Mouse (Mus musculus) cerebellum, postnatal 25 days (tissue): ENCODE results near the gene St8sia1.
A peak's percentile ranks its signal among the peaks of the same experiment; 100 is the strongest.

Experiments used
- DNase-seq, 2 experiments: peaks; one replicate each; pipeline ENCODE4 v3.0.0; 2021; ENCODE audit warnings: mixed read lengths in 2 of 2

St8sia1 gene

DNA sequence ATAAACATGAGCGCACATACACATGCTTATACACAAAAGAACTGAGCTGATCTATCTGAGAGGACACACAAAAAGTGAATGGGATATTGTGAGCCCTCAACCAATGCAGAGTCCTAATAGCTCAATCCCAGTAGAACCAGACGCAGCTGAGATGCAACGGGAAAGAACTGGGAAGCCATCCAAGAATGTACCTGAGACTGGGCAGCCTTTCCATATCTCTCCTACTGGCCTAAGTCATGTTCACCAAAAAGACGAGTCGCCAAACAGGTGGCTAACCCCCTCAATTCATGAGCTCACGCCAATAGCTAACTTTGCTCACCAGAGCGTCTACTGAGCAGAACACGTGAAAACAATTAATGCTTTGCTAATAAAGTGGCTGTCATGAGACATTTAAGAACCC is 20.8 kb downstream of the St8sia1 start:
- DNase-seq: peak; percentile 45 to 58

DNA sequence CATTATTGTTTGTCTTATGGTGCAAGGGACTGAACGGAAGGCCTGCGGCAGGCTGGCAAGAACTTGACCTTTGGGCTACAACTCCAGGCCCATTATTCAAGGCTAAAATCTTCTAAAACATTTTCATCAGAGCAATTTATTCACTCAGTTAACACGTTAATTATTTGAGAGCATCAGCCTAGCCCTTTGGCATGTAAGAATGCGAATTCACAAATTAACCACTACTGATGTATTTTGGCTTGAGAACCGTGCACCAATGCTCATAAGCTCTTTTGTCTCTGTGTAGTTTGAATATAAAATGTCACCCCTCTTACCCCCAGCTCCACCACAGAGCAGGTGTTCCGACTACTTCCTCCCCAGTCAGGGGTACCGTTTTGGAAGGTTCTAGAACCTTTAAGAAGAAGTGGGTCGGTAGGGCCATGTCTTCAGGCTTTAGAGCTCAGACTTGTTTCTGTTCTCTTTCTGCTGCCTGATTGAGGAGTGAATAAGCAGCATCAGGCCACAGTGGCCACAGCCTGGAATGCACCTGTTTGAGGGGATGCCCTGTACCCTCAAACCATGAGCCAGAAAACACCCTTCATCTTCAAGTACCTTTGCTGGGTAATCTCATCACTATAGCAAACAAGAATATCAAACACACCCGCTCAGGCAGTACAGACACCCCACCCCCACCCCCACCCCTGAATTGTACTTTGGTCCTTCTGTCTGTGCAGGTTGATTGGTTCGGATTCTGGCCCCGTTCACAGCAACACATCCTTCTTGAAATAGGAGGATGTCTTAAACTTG is 22.5 kb downstream of the St8sia1 start:
- DNase-seq: no peak

DNA sequence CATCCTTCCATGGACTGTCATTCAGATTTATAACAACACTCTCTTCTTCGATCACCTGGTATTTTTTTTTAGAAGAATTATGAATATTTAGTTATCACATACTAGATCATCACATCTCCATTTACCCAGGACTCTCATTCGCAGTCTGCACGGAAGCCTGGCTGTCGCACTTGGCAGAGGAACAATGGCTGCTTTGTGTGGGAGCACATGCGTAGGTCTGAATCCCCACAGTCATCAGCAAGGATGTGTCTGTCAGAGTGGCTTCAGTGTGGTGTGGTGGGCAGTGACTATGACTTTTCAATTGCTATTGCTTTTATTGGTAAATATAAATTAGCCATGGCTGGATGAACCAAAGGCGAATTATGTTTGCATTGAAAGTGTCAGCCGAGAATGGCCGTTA is 23.2 kb downstream of the St8sia1 start:
- DNase-seq: peak in 1 of 2 experiments; percentile 46

DNA sequence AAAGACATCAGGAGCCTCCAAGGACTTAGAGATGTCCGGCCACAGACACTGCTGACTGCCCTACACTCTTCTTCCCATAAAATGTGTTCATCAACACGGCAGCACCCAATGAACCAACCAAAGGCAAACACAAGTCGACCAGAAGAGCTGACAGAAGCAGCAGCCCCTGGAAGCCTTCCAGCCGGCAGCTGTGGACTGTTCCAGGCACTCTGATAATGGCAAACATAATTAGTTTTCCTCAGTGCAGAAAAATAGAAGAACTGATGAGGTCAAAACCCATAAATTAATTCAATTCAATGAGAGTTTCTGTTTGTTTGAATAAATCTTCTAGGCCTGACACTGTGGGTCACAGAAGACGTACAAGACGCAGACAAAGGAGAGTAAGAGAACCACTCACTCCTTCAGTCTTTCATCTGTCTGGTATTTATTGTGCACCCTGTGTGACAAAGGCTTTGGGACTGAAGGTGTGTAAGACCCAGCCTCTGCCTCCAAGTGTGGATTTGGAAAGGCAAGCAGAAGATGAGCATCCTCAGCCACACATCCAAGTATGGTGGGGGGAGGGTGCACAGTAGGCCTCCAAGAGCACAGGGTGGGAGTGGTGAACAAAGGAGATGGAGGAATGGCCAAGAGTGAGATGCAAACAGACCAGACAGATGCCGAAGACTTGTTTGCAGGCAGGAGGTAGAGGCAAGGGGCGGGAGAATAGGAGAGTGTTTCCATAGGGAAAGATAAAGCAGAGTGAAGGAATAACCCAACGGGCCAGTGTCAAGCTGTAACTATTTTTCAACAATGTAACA is 25.5 kb downstream of the St8sia1 start:
- peak in 1 of 2 experiments; percentile 54 for DNase-seq

DNA sequence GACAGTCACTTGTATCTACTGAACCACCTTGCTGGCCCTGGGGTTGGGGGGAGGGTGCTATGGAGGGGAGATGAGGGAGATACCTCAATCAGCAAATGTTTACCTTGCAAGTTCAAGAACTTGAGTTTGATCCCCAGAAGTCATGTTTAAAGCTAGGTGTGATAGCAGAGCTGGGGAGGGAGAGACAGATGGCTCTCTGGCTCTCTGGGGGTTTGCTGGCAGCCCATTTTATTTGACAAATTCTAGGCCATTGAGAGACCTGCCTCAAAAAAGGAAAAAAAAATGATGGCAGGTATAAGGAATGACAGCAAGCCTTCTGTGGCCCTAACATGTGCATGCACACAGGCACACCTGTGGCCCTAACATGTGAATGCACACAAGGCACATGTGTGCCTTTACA is 26.2 kb downstream of the St8sia1 start:
- DNase-seq: peak; percentile 60 to 62

DNA sequence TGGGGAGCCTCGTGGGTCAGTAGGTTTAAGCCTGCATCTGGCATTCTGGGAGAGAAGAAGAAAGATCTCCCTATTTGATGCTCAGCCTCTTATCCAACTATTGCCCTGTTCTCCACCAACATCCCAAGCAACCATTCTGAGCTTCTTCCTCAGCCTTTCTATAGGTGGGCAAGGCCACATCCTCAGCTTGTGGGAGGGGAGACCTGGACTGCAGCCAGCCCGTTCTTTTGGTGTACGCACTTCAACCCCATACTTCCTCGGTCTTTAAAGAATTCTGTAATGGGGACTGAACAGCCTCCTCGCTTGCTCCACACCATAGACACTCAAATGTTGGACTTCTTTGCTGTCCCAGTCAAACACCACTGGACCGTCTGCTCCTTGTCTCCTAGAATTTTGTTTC is 31.7 kb downstream of the St8sia1 start:
- DNase-seq: no peak

DNA sequence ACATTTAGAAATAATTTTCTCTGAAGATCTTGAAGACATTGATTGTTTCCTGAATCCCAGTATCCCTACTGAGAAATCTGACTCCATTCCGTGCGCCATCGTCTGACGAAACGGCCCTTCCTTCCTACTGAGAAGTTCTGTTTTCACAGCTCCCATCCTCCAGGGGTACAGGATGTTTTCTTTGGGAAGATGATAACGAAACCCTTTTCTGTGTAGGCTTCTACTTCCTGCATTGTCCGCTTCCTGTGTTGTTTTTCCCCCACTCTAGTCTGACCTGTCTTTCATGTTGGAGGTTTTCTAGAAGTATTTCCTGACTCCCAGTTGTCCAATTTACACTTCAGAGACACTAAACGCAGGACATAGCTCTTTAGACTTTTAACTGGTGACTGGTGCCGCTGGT is 32.1 kb downstream of the St8sia1 start:
- no peak for DNase-seq

DNA sequence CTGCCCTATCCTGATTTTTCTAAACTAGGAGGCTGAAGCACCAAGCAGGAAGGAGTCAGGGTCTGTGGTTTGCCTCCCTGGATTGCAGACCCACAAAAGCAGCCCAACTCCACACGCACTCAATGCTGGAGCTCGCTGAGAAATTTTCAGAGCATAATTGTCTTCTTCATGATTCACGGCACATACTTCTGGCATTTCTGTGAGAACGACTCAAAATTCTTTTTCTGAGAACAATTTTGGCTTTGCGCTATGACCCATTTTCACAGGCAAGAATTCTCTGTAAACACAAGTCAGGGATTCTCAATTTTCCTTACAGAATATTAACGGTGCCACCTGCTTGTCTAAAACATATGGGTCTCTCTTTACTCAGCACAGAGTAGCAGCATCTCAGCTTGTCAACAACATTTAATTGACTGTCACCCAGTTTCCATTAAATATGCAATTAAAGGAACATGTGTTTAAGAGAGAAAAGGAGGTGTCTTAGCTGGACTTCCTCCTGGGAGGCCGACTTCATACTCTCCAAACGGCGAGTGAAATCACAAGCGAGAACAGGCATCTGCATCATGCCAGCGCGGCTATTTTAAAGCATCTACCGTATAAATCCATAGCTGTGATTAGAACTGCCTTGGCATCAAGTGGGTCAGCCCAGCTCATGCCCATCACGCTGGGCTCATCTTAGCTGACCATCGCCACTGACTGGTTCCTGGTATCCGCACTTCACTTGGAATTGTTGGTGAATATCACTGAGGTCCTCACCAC is 35.5 kb downstream of the St8sia1 start:
- no peak for DNase-seq

DNA sequence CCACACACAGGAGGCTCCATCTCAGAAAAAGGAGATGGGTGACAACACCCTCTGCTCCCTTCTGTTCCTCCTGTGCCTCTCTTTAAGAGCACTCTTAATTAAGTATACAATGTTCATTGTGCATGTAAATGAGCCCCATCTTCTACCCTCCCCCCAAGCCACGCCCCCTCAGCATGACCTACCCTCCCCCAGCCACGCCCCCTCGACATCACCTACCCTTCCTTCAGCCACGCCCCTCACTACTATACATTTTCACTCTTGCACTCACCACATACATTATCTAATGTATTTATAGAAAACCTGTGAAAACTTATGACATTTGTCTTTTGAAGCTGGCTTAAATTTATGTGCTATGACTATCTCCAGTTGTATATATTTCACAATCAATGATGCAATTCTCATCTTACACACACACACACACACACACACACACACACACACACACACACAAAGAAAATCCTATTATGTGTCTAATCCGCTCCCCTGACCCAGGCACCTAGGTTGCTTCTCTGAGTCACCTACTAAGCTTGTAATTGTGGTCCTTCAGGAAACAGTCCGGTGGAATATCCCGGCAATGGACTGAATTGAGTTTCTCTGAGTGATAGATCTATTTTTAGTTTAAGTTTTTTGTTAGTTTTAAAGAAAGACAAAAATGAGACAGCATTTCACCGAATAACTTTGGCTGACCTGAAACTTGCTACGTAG is 37.2 kb downstream of the St8sia1 start:
- DNase-seq: no peak

DNA sequence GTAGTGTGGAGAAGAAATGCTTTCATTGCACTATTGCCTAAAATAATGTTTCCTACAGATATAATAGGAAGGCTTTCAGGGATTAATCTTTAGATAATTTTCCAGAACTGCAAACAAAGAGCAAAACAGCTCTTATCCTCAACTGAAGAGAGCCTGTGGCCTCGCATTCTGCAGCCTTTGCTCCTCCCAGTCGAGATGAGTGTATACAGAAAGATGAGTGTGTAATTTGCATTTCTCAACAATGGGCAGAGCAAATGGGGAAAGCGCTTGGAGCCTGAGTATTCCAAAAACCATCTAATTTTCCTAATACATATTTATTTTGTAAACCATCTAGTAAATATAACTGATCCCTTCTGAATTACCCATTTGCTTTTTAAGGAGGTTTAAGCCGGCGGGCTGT is 38.3 kb downstream of the St8sia1 start:
- no peak for DNase-seq

DNA sequence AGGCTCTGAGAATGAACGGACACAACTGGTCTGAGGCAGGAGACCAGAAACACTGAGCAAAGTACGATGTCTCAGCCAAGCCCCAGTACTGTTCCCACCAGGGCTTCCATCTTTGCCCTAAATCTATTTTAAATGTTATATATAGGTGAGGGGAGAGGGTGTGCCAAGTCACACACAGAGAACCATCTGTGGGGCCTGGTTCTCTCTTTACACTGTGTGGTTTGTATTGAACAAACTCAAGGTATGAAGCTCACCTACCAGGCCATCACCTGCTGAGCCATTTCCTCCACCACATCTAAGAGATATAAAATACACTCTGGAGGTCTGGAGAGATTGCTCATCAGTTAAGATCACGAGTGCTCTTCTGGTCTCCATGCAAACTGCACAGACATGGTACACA is 38.9 kb downstream of the St8sia1 start:
- peak; percentile 77 to 78 for DNase-seq

DNA sequence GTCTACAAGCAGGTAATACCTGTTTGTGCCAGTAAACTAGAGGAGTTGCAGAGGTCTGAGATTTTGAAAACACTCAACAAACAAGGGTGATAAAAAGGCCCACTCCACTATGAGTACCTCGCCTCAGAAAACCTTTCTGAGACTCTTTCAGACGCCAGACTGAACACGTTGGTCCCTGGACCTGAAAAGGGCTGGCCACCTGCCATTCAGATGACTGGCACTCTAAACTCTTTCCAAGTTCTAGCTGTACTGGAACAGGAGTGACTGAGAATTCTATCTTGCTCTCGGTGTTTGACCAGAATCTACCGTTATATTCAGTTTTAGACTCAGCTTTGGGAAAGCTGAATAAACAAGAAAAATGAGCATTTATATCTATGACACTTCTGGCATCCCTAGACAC is 43.4 kb downstream of the St8sia1 start:
- DNase-seq: peak; percentile 56 to 82

DNA sequence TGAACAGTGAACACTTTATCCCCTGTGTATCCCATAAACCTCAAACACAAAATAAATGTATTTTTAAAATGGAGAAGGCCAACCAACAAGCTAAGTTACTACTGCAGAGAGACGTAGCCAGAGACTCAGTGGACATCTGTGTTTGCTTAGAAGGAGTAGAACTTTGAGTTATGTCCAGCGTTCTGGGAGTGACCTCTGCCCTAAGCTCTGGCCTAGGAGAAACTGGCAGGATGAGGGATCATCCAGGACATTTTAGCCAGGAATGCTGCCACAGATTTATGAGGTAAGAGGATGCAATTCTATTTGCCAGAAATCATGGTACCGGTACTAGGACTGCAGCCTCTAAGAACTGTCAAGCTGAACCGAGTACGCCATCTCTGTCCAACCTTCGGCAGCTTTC is 45.6 kb downstream of the St8sia1 start:
- no peak for DNase-seq

DNA sequence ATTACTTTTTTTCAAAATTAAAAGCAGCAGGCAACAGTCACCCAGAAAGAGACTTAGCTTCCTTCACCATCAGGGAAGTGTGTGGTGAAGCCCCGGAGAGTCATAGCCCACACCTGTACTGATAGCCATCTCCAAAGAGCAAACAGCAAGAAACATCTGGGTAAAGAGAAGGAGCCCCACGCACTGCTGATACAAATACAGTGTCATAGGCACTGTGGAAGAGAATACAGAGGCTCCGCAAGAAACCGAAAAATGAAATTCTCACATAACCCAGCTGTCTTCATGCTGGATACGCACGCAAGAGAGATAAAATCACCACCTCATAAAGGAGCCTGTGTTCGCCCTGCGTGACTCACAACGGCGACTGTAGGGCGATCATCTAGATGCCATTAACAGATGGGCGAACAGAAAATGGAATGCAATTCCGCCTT is 46.8 kb downstream of the St8sia1 start:
- DNase-seq: no peak

DNA sequence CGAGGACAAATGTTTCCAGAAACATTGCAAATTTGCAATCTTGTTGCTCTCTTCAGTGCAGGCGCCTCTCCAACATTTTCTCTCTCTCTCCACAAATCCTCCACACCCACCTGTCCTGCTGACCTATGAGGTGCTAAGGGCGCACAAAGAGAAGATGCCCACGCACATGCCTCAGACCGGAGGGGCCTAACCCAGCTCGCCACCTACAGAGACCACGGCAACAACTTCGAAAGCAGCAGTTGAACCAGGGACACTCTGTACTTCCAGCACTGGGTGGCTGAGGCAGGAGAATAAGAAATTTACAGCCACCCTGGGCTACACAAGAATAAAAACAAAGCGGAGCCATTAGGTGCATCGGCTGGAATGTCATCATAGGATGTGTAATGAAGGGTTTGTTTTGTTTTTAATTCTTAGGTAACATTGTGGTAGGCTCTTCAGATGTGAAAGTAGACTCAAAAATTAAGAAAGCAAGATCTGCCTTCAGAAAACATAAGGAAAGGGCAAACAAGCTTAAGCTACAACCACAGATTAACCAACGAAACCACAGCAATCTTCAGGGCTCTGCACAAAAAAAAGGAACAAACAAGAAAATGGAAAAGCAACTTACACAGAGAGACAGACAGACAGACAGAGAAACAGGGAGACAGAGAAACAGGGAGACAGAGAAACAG is 47.8 kb downstream of the St8sia1 start:
- DNase-seq: no peak

DNA sequence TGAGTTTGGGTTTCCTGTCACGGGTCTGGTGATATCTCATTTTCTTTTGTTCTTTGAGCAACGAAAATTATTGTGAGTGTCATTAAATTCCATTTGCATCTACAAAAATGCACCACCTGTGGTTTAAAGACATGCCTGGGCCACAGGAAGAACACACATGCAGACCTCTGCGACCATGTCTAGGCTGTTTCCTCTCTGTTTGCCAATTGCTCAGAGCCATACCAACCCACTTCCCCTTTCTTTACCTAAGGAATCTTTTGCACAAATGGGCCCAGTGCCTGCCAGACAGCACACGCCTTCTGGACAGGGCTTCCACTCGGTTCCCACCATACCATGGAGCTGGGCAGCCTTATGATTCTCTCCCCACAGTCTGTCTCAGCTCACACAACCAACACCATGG is 48.8 kb downstream of the St8sia1 start:
- no peak for DNase-seq

DNA sequence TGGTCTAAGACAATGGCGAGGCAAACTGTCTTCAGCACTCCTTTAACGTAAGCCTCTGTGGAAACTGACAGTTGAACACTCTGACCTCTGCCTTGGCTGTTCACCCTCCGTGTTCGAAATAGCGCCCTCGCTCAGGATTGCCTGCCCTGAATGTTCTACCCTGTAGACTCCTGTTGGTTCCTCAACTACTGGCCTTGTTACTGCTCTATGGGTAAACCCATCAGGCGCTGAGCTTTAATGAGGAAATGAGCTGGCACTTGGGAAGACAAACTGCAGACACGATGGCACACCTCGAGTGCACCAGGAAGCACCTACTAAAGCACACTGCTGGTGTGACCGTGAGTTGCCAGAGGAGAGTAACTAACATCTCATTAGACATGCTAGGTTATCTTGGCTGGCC is 49.6 kb downstream of the St8sia1 start:
- no peak for DNase-seq

DNA sequence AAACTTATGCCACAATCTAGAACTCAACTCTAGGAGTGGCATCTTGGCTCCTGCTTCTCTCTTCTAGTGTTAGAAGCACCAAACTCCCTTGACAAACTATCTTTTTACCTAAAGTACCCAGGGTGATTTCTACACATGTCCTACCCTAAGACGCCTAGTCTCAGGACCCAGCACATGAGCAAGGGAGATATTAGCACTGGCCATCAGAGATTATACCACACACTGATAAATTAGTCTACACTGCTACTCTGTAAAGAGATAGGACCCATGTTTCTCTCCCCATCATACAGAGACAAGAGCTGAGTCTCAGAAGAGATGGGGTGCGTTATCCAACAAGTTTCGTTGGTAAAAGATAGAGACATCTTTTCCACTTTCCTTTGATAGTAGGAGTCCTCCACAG is 53.0 kb downstream of the St8sia1 start:
- DNase-seq: no peak

DNA sequence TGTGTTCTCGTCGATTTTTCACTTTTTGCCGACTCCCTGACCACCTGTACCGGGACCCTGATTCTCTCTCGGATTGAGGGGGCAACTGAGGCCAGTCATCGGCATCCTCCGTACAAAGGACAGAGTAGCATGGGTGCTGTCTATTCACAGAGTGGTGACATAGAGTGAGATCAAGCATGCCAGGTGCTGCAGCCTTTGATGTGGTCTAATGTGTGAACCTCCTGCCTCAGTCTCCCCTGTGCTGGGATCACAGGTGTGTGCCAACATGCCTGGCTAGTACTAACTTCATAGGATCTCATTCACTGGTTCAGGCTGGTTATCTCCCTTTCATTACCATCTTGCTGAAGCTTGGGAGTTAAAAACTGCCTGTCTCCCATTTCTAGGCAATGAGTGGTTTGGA is 53.5 kb downstream of the St8sia1 start:
- no peak for DNase-seq

DNA sequence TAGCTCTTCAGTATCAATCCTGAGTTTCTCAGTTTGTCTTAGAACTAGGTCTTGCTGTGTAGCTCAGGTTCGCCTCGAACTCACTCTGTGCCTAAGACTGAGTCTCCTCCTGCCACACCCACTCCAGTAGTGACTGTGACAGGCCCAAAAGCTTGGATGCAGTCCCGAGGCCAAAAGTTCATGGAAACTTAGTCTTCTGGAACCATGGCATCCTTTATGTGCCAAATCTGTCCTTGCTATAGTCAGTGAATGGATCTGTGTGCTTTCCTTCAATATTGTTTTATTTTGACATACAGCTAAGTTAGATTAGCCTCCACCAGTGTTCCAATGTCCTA is 54.5 kb downstream of the St8sia1 start:
- DNase-seq: no peak

DNA sequence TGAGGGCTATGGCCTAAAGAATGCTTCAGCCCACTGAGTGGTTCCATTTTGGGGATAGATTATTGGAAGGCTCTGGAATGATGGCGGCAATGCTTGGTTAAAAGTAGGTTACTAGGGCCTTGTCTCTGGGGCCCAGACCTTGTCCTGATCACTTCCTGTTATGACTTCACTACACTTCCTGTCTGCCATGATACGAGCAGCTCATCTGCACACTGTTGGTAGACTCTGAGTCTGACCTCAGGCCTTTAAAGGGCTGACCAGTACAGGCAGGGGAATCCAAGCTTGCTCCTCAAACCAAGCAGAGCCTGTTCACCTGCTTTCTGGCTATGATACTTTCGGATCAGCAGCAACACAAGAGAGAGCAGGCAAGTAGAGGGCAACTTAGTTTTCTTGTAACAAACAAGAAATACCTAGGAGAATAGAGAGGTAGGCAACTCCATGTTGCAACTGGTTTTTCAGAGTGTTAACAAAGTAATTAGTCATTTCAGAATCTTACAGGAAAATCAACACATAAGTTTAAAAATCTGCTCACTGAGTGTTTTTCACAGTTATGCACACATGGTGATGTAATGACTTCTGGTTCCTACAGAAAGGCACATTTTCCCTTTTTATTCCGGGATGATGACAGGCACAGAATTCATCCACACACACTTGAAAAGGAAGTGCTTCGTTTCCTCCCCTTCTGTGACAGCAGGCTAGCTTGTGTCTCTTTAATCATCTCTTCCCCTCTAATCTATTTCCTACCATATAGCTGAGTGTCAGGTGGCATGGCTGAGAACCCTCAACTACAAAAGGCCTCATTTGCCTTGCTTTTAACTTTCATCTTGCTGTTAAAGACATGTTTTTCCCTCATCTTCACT is 55.1 kb downstream of the St8sia1 start:
- DNase-seq: no peak
